Mouse (Mus musculus) erythroid progenitor cell, adult 5-6 weeks (primary cell): ENCODE measurements around the gene Sbno2. TPM values are rescaled to one million over a fixed set of nuclear protein-coding genes. Genes with fewer than 3 reads are reported as not detected.

Experiments
- ATAC-seq: replicated peaks from 2 replicates; pipeline ENCODE4 v1.8.0; 2016; ENCODE audit warnings: moderate number of reproducible peaks, mild to moderate bottlenecking, moderate TSS enrichment, inconsistent platforms; ENCODE audit not compliant: poor library complexity, low FRiP score, severe bottlenecking
- total RNA-seq, 2 experiments: library from RNA; stranded (forward) in 1 of 2; stranded (reverse) in 1 of 2; fragments of 150-400 nt in 1 of 2; fragments of 186-747, 209-891 nt in 1 of 2; gene quantifications; 2 replicates each; pipeline versions ENCODE4 v1.2.3 to v1.2.4; 2015 to 2017; ENCODE audit warnings: low replicate concordance in 2 of 2

Gene Sbno2
- total RNA-seq, 2 experiments from 2014 or later: 21.8 to 34.3 TPM

DNA sequence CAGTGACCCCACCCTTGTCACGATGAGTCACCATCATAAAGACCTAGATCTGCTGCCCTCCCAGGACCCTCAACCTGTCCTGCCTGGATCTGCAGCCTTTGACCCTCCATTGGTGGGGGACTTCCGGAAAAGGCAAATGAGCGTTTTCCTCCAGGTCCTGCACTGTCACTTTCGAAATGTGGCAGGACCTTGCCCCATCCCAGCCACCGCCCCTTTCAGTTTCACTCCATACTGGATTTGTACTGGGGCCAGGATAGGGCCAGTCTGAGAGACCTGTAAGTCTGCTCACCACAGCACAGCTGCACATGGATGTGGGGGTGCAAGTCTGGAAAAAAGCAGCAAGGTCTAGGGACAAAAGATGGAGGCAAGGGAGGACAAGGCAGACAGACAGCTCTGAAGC, 6.7 kb downstream of the Sbno2 start:
- ATAC-seq: no peak

DNA sequence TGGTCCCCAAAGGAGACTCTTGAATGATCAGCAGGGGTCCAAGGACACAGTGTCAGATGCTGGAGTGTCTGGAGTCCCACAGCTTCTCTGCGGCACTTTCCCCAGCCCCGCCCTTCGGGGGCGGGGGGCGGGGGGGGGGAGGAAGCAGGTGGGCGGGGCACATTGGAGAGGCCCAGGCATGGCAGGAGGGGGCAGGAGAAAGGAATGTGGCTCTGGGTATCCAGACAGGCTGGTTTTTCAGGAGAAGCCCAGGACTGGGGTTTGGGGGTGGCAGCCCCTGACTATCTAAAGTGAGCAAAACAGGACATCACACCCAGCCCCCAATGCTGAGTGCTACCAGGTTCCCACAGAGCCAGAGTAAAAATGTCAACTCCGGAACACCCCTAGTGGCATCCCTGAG, 8.1 kb downstream of the Sbno2 start:
- no peak for ATAC-seq

DNA sequence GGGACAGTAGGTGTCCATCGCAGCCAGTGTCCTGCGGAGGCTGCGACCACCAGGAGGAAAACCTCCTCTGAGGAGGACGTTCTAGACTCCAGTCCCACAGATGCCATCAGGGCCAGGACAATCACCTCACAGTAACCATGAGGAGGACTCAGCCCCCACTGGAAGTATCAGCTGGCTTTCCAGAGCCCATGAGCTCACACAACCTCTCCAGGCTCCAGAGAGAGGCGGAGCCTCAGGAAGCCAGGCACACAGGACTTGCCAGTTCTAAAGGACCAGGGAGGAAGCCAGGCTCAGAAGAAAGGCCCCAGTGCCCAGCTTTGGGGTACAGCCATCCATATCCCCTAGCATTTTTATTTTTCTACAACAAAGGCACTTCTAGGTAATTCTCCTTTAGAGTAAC, 9.8 kb downstream of the Sbno2 start:
- ATAC-seq: no peak

DNA sequence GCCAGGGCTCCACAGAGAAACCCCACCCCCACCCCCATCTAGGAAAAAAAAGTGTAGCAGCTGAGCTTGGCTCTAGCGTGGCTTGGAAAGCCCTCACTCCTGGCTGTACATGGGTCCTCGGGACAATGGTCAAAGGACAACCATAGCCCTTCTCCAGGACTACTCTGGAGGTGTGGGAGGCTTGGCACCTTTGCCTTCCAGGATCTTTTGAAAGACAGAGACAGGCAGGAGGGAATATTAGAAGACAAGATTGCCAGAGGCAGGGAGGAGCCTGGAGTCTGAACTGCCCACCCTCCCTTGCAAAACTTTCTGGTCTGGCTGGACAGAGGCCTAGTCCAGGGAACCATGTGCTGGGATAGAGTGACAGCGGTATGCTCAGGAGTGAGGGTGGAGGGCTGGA, 10.7 kb downstream of the Sbno2 start:
- no peak for ATAC-seq

DNA sequence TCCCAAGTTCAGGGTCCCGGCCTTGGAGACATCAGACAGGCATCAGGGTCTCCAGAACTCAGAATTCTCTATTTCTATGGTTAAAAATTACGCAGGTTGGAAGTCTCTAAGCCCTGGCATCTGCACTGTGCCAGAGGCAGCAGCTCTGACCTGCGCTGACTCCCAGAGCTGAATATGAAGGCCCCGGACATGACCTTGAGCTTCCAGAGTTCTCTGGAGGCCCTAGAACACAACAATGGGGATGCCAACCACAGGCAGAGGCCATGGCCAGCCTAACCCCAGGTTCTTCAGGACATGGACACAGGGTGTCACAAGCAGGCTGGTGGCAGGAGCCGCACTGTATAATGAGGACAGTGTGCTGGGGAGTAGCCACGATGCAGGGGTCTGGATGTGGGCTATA, 11.3 kb downstream of the Sbno2 start:
- no peak for ATAC-seq

DNA sequence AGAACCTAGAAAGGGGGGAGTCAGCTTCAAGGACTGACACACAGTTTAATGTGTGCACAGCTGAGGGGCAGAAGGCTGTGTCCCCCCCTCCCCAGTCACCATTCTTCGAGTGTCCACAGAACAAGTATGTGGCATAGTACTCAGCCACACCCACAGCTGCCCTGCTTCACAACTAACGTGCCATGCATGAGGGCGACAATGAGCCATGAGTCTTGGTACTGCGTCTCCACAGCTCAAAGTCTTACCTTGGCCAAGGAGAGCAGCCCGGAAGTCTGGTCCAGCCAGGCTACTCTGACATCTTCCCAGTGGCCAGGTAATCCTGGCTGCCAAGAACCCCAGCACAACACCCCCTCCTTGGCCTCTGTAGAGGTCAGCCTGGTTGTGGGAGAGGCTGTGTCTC, 12.7 kb downstream of the Sbno2 start:
- ATAC-seq: no peak

DNA sequence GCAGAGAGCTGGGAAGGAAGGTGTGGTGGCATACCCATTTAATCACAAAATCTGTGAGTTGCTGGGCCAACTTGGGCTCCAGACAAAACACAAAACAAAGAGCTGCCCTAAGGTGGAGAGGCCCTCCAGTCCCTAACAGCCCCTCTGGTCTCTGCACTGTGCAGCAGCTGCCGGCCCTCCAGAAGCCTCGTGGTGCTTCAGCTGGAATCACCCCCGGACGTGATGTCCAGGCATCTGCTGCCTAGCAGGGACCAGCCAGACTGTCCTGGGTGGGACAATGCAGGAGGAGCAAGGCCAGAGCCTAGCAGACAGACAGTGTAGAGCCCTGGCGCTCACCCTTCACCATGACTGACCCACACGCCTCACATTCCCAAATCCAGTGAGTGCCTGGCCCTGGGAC, 13.8 kb downstream of the Sbno2 start:
- ATAC-seq: no peak

DNA sequence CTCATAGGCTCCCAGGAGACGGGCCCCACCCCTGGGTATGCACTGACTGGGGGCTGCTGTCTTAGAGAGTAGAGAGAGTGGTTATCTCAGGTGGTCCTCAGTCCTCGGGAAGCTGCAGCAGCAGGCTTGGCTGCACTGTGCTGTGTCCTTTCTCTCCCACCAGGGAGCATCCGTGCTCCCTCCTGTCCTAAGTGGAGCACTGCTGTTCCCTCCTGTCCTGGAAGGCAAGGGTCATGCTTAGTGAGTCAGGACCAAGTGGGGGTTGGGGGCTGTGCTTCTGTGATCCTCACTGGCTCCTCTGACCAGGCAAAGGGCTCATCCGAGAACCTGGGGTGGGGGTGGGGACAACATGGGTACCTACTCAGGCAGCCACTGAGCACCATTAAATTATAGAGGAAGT, 16.2 kb downstream of the Sbno2 start:
- ATAC-seq: no peak

DNA sequence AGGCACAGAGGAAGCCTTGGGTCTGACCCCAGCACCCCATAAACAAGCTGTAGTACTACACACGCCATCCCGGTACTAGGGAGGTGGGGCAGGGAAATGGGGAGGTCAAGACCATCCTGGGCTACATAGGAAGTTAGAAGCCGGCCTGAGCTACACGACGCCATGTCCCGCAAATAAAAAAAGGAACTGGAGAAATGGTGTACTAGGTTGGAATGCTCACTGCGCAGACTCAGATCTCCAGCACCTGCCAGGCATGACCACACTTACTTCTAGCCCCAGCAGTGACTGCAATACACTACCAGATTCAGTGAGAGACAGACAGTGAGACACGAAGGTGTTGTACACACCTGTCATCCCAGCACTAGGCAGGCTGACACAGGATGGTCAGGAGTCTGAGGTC, 17.9 kb downstream of the Sbno2 start:
- ATAC-seq: no peak

DNA sequence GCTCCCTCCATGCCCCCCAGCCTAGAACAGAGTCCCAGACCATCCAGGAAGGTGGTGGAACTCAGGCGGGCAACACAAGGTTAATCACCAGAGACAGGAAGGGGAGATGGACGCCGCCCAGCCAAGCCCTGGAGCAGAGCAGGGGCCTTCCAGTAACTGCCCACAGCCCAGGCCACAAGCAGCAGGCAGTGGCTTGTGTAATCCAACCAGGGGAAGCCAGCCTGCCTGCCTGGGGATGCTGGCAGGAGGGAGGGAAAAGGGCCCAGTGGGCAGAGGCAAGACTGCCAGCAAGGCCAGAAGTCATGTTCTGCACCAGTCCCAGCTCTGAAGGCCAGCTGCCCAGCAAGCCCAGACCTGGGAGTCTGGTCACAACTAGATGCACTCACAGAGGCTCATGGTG, 18.5 kb downstream of the Sbno2 start:
- no peak for ATAC-seq

DNA sequence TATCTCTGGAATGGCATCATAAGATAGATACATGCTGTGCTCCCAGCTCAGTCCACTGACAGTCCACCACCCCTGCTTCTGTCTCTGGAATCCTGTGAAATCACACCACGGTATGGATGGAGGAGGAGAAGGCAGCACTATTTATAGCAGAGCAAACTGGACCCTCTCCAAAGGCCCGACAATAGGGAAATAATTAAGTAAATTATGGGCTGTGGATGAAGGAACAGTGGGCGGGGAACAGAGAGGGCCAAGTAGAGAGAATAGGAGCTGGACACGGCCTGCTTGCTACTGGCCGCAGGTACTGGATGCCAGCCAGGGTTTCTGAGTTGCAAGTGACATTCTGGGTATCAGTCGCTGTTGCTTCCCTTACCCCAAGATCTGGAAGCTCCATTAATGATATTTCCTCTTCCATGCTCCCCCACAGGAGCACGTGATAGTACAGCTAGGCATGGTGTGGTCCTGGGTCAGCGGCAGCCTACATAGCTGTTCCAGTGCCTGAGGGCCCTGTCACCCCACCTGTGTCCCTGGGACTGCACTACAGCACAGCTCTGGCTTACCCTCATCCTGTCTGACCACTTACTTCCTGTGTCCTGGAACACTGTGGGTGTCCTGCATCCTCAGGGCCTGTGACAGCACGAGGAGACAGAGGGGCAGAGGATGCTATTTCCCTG, 20.4 kb downstream of the Sbno2 start:
- ATAC-seq: no peak

DNA sequence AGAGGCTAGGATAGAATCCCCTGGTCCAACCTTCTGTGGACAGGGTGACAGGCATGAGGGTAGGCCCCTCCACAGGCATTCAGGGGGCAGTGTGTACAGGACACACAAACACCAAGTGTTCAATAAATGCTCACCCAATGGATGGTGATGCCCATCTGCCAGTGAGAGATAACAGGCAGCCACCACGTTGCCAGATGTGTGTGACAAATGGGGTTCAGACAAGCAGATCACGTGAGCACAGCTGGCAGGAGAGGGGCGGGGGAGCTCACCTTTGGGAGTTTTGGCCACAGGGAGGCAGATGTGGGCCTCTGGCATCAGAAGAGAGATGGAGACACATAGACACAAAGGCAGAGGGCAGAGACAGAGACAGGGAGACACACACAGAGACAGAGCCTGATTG, 24.3 kb downstream of the Sbno2 start:
- peak; percentile 87 for ATAC-seq

DNA sequence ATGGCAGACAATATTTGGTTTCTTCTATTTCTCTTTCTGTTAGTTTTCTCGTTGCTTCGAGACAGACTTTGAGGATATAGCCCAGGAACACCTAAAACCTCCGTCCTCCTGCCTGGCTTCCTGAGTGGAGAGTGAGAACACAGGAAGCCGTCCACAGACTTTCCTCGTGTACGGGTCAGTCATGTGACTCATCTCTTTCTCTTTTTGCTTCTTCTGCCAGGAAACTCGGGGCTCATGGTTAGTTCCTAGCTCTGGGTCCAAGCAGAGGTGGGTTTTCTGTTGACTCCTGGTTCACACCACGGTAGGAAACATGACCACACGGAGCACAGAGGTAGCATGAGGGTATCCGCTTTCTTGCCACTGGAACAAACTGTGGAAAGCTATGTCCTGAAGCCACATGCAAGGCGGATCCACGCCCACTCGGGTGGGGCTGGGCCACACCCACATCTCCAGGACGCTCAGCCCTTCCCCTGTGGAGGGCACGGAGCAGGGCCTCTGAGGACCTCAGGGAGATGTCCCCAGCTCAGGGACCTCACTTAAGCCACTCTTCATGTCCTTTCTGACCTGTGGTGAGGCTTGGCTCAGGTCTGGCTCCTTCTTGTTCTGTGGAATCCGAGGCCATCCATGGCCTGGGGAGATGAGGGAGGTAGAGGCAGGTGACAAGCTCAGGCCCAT, 24.8 kb downstream of the Sbno2 start:
- ATAC-seq: peak; percentile 82

DNA sequence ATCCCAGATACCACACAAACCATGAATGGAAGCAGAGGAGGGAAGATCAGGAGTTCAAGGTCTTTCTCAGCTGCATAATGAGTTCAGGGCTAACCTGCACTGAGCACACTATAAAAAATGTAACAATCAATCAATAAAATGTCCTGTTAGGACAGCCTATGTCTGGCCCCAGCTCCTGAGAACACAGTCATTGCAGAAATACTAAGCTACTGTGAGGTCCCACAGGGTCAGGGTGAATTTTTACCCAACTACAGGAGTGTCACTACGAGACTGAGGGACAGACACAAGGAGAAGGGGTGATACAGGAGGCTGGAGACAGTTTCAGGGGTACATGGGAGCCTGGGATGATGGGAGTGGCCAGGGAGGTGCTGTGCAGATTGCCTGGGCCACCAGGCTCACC, 27.0 kb downstream of the Sbno2 start:
- no peak for ATAC-seq

DNA sequence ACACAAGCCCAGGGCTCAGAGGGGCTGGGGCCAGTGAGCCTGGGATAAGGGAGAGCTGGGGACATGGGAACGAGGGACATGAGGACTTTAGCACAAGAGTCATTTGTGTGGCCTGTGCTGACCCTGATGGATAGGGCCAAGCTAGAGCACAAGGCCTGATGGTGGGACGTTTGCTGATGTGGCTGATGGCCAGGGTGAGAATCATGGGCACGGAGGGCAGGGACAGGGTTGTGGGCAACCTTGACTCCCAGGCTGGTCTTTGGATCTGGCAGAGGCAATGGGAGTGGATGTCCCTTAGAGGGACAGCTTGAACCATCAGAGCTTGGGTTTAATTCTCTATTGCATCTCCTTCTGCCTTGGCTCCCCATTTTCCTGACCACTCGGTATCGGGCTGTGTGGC, 28.1 kb downstream of the Sbno2 start:
- ATAC-seq: no peak

DNA sequence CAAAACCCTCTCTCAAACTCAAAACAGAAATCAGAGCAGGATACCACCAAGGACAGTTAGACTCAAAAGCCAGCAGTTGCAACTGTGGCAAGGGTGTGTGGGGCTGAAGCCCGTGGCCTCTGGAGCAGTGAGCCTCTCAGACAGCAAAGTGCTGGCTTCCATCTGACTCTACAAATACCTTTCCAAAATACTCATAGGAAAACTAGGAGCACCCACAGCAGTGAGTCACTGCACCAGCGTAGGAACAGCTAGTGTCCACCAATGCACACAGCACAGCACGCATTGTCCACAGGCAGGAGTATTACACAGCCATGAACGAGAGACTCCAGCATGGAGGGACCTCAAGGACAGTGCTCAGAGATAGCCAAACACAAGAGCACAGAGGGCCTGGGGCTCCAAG, 29.0 kb downstream of the Sbno2 start:
- ATAC-seq: no peak

DNA sequence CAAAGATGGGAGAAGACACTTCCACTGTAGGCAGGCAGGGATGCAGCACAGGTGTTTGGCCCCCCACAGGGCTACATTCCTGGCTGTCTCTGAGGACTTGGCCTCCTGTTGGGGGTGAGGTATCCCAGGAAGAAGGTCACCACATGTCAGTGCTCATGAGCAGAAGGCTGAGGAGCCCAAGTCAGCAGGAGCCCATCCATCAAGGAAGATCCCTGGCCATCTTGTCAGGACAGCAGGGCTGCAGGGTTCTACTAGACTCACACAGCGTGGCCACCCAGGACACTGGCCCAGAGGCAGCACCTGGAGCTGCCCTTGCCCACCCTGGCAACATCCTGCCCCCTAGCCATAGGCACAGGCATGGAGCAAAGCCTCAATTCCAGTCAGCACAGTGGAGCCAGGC, 29.4 kb downstream of the Sbno2 start:
- ATAC-seq: no peak

DNA sequence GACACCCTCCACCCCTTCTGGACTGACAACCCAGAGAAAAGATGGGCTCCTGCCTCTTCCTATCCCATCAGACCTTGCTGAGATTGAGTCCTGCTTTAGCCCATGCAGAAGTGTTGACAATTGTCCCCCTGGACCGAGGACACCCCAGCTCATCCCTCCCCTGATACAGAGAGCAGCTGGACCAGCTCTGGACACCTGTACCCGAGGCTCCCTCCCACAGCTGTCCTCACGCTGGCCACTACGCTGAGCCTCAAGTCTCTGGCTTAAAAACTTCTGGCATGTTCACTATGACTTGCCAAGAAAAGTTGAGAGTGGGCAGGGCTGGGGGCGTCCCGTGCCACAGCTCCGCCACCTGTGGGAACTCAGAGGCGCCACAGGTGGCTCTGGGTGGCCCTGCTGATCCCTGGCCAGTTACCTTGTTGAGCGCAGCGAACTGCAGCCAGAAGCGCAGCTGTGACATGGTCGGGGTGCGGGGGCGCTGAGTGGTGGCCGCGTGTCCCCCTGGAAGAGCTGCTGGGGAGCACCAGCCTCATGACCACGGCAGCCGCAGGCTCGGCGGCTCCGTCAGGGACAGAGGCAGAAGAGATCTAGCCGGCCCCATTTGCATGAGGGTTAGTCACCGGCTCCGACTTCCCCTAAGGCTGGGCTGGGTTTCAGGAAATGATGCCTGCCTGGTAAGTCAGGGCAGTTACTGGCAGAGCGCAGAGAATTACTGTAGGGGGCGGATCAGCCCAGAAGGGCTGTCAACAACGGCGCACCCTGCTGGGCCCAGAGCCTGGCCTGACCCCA, 30.4 kb downstream of the Sbno2 start:
- ATAC-seq: no peak

DNA sequence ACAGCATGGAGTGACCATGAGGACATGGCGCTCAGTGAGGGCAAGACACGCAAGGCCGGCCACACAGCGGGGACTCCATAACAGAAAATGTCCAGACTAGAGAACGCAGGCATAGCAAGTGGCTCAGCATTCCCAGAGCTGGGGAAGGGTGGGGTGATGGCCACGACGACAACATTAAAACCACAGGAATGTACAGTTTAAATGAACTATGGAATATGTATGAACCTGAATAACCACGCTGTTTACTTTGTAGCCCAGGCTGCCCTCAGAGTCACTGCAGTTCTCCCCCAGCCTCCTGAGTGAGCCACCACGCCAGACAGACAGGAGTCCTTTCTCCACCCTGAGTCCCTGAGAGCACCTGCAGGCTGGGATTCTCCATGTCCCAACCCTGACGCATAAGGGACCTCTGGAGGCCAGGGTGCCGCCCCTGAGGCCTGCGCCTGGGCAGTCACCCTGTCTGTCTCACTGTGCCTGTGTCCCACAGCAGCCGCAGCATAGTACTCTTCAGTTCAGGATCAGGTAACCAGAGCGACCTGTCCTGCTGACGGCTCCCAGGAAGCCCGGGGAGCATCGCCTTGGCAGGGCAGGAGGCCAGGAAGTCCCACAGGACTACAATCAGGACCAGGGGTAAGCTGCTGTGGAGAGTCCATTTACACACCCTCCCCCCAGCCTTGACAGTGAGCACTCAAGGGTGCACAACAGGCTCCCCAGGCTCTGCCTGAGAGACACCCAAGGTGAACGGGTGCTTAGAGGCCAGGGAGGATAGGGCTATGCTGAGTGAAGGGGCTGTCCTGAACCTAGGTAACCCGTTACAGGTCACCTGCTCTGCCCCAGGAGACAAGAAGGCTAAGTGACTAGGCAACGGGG, 32.5 kb downstream of the Sbno2 start:
- no peak for ATAC-seq

DNA sequence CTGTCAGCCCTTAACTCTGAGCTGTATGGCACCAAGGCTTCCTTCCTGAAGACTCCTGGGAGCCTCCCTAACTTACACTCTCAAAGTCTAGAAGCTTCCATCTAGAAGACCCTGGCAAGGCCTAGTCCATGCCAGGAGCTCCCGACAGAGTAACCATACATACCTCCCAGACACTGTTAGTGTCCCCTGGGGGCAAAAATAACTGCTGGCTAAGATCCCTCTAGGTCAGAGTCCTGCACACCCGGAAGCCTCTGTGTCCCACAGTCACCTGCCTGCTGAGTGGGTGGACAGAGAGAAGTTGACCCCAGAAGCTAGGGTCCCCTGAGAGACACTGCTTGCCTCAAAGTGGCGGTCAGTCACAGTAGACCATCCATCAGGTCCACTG, 33.9 kb downstream of the Sbno2 start:
- no peak for ATAC-seq
